Mouse (Mus musculus) liver, embryonic 14.5 days (tissue): ENCODE data around the gene Zfyve26. TPM values are rescaled to one million over a fixed set of nuclear protein-coding genes. Genes with fewer than 3 reads are reported as not detected.

Experiments used
- ATAC-seq: fragments of 200-750 bp; cut with Nextera tagmentation; 2 replicates; pipeline ENCODE4 v1.8.0; 2017; ENCODE audit warnings: moderate number of reproducible peaks, mild to moderate bottlenecking, moderate library complexity; ENCODE audit not compliant: insufficient read depth
- DNase-seq, 3 experiments: peaks; one replicate each; pipeline ENCODE4 v3.0.0-alpha.2; 2012 to 2013; ENCODE audit warnings: low read depth in 3 of 3, low spot score in 3 of 3
- H3K27ac ChIP-seq: fragments of 300-500 bp; sonication (generic); 2 replicates; pipeline ENCODE4 v1.5.1; 2014; ENCODE audit warnings: moderate library complexity, mild to moderate bottlenecking, control low read depth, inconsistent platforms
- H3K27me3 ChIP-seq: fragments of 300-500 bp; sonication (generic); 2 replicates; pipeline ENCODE4 v1.6.1; 2014; ENCODE audit warnings: mild to moderate bottlenecking, low read length, moderate library complexity; ENCODE audit not compliant: control insufficient read depth, insufficient read depth
- H3K36me3 ChIP-seq: fragments of 300-500 bp; sonication (generic); replicated peaks from 2 replicates; pipeline ENCODE4 v1.6.1; 2014; ENCODE audit warnings: low read depth; ENCODE audit not compliant: control insufficient read depth, insufficient read depth
- H3K4me1 ChIP-seq, 2 experiments: fragments of 200-500 bp in 1 of 2; fragments of 300-500 bp in 1 of 2; sonication (generic) in 1 of 2; replicated peaks; 2 replicates each; pipeline ENCODE4 v1.6.1; 2012 to 2014; ENCODE audit warnings: antibody characterized with exemption in 1 of 2, inconsistent platforms in 1 of 2, low read length in 1 of 2; ENCODE audit not compliant: control insufficient read depth in 2 of 2, insufficient read depth in 2 of 2
- H3K4me2 ChIP-seq: fragments of 300-500 bp; sonication (generic); 2 replicates; pipeline ENCODE4 v1.6.1; 2014; ENCODE audit warnings: low read depth, mild to moderate bottlenecking, control low read depth, moderate library complexity
- H3K4me3 ChIP-seq, 2 experiments: fragments of 200-500 bp in 1 of 2; fragments of 300-500 bp in 1 of 2; sonication (generic) in 1 of 2; 2 replicates each; pipeline ENCODE4 v1.5.1; 2012 to 2014; ENCODE audit warnings: low read depth in 2 of 2, low read length in 2 of 2, mild to moderate bottlenecking in 2 of 2, control low read depth in 1 of 2, inconsistent platforms in 1 of 2, moderate library complexity in 1 of 2; ENCODE audit not compliant: insufficient read depth in 1 of 2
- H3K9ac ChIP-seq: fragments of 300-500 bp; sonication (generic); replicated peaks from 2 replicates; pipeline ENCODE4 v1.6.1; 2014; ENCODE audit warnings: mild to moderate bottlenecking, control low read depth, moderate library complexity
- H3K9me3 ChIP-seq: fragments of 300-500 bp; sonication (generic); 2 replicates; pipeline ENCODE4 v1.6.1; 2016; ENCODE audit warnings: low read length, mixed read lengths; ENCODE audit not compliant: control insufficient read depth
- CTCF ChIP-seq: IDR thresholded peaks from 2 replicates; pipeline ENCODE4 v1.5.1; 2016; ENCODE audit warnings: antibody characterized with exemption, low read depth, control low read depth
- EP300 ChIP-seq: IDR thresholded peaks from 2 replicates; pipeline ENCODE4 v1.6.1; 2016; ENCODE audit warnings: antibody characterized with exemption, low read depth
- WGBS: fragments of 180-500 bp; shearing (Covaris S2); extraction: QIAGEN DNeasy Blood & Tissue Kit; methylation state at CpG from one replicate; pipeline ENCODE4 v1.1.7; 2014; ENCODE audit not compliant: insufficient replicate concordance; 5-methylcytosine and 5-hydroxymethylcytosine counted together
- polyA plus RNA-seq, 2 experiments: library from polyadenylated mRNA; depleted of rRNA in 1 of 2; stranded (reverse) in 1 of 2; unstranded in 1 of 2; fragments of >200 nt; fragmentation: Nextera tagmentation in 1 of 2; extraction: Ambion mirVana in 1 of 2; gene quantifications; 2 replicates each; pipeline versions ENCODE4 v1.2.1 to v1.2.3; 2012 to 2014

Gene Zfyve26
- polyA plus RNA-seq, 2 experiments = 7.0 to 12.5 TPM

DNA sequence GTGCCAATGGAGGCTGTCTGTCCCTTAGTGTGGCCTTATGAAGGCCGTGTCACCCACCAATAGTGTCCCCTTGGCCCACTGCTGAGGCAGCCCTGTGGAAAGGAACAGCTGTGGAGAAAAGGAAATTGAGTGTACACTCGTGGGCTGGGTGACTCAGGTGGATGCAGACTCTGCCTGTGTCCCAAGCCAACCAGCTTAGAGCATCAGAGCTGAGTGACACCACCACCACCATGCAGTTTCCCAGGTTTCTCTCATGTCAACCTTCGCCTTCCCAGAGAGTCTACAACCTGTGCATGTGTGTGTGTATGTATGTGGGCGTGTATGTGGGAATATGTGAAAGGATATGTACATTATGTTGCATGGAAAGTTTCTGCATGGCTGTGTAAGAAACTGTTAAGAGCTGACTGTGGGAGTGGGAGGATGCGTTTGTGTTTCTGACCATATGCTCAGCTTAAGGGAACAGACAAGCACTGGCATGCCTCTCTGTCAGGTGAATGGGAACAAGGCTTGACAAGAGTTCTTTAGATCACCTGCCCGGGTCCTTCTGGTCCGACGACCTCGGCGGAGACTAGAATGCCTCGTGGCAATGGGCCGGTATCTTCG is 16.5 kb downstream of the Zfyve26 start:
- H3K9ac ChIP-seq = no peak overlapping the region
- no peaks in the 10 kb centered on the region for H3K4me1 ChIP-seq
- no peak overlapping the region for H3K4me2 ChIP-seq
- no peaks in the 10 kb centered on the region for H3K27me3 ChIP-seq
- no peak overlapping the region for H3K27ac ChIP-seq
- H3K9me3 ChIP-seq = no peaks in the 10 kb centered on the region
- no peak overlapping the region for H3K4me3 ChIP-seq
- no peak for ATAC-seq
- peaks cover 36% of the 10 kb centered on the region for H3K36me3 ChIP-seq
- DNase-seq = no peak
- TF ChIP-seq EP300 (no peak), CTCF (no peak)
- 81% methylated on average over 13 of the region's 13 CpGs for WGBS

DNA sequence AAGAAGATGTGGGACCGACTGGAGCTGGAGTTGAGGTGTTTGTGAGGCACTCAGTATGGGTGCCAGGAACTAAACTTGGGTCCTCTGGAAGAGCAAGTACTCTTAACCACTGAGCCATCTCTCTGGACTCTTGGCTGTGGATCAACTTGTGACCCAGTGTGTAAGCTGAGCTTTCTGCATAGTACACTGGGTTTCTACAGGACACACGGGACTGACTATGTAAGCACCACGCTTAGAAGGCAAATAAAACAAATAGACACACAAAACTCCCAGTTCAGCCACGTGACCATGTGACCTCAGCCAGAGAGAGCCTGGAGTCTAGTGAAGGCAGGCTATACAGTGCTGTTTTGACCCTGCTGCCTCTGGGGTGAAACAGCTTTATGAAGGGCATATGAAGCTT is 23.5 kb downstream of the Zfyve26 start:
- H3K36me3 ChIP-seq = peaks cover 36% of the 10 kb centered on the region
- ATAC-seq = peak; percentile 43; the same call in 1 of the 2 replicates
- no peak overlapping the region for H3K27ac ChIP-seq

DNA sequence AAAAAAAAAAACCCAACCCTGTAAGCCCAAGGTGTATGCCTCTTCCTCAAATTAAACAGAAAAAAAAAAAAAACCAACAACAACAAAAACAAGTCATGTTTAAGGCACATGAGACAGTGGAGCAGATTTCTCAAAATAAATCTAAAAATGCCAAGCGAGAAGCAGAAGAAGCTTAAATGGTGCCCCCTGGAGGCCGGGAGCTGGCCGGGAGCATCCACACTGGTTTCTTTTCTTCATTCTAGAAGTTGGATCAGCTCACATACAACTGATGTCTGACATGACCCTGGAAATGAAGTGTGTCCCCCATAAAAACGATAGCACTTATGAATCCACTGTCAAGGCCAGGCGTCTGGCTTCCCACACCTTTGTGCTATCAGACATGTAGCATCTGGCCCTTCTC is 35.1 kb downstream of the Zfyve26 start:
- no peak overlapping the region for H3K4me2 ChIP-seq
- ATAC-seq = no peak
- 61% methylated on average over 5 of the region's 5 CpGs for WGBS
- no peak overlapping the region for H3K4me3 ChIP-seq
- no peak overlapping the region for H3K9ac ChIP-seq
- H3K36me3 ChIP-seq = peaks cover 16% of the 10 kb centered on the region
- no peaks in the 10 kb centered on the region for H3K27me3 ChIP-seq
- TF ChIP-seq CTCF = peak; percentile 53
- no peak for TF ChIP-seq EP300
- H3K9me3 ChIP-seq = no peaks in the 10 kb centered on the region
- H3K27ac ChIP-seq = no peak overlapping the region
- no peaks in the 10 kb centered on the region for H3K4me1 ChIP-seq
- DNase-seq = no peak

More for the DNA sequence above, 23.5 kb downstream of the Zfyve26 start:
- Histone ChIP-seq H3K4me1 (no peaks in the 10 kb centered on the region), H3K4me2 (no peak overlapping the region), H3K9ac (no peak overlapping the region), H3K9me3 (no peaks in the 10 kb centered on the region), H3K27me3 (no peaks in the 10 kb centered on the region), H3K4me3 (no peak overlapping the region)
- 61% methylated on average over 4 of the region's 4 CpGs for WGBS
- TF ChIP-seq CTCF (no peak), EP300 (no peak)
- DNase-seq = no peak

DNA sequence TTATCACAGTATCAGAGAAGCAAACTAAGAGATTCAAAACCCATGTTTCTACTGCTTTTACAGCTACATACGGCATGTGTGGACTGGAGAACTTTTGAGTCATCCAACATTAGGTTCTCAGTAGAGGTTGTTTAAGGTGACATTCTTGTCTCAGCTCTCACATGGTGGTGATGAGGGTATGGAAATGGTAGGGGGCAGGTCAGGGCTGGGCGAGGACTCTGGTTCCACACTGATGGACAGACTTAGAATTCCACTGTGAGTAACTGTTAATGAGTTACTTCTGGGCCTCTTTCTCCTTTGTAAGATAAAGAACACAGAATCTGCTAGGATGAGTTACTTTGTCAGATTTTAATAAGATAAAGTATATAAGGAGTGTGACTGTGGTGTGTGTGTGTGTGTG is 36.0 kb downstream of the Zfyve26 start:
- H3K27ac ChIP-seq = no peak overlapping the region

DNA sequence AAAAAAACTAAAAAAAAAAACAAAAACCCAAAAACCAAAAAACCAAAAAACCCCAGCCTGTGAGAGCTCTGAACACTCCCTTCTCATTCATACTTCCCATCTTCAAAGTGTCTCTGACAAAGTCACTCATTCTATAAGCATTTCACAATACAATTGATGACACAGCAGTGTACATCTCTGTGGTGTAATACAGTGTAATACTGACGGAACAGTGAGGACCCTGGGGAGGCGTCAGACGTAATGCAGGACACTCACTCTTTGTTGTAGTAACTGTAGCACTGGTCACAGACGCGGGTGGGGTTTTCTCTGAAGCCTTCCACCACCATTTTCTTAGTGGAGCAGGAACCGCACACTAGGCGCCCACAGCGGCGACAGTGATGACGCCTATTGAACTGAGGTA is 41.1 kb downstream of the Zfyve26 start:
- Histone ChIP-seq H3K9me3 (no peaks in the 10 kb centered on the region), H3K4me2 (no peak overlapping the region), H3K27ac (no peak overlapping the region), H3K4me1 (no peaks in the 10 kb centered on the region), H3K36me3 (peaks cover 13% of the 10 kb centered on the region), H3K9ac (no peak overlapping the region), H3K27me3 (no peaks in the 10 kb centered on the region), H3K4me3 (no peak overlapping the region)
- DNase-seq (peak in 1 of 3 experiments; percentile 14), ATAC-seq (no peak)
- WGBS = 83% methylated on average over 10 of the region's 10 CpGs
- no peak for TF ChIP-seq EP300
- TF ChIP-seq CTCF = no peak

More for the DNA sequence above, 36.0 kb downstream of the Zfyve26 start:
- no peak overlapping the region for H3K9ac ChIP-seq
- DNase-seq = no peak
- WGBS = 75% methylated on average over 2 of the region's 2 CpGs
- no peaks in the 10 kb centered on the region for H3K4me1 ChIP-seq
- H3K27me3 ChIP-seq = no peaks in the 10 kb centered on the region
- no peak for ATAC-seq
- H3K9me3 ChIP-seq = no peaks in the 10 kb centered on the region
- TF ChIP-seq CTCF (no peak), EP300 (no peak)
- no peak overlapping the region for H3K4me2 ChIP-seq
- H3K36me3 ChIP-seq = peaks cover 13% of the 10 kb centered on the region
- H3K4me3 ChIP-seq = no peak overlapping the region
